In genomic region chr17:29167371-29167770, GRCm38 (mm10) we compare ENCODE assay signal across 9 mouse cellular contexts. TPM values are rescaled to one million over a fixed set of nuclear protein-coding genes. Genes with fewer than 3 reads are reported as not detected.
DNase-seq lines count a peak whose midpoint lies in the region; ATAC-seq and TF ChIP-seq lines count a peak whose summit lies in the region.
"Had no signal": no experiment of that assay in that cellular context is flagged by ENCODE, and none has a peak within 500 bp of the region (broad histone marks: within the 10 kb centered on the region; RNA-seq: fewer than 3 reads in every experiment).

No protein-coding gene starts in this region.

- H3K27ac ChIP-seq in limb, embryonic 15.5 days: peak overlapping the region; percentile 28; the same call in 1 of the 2 replicates
- H3K27ac ChIP-seq in limb, embryonic 10.5 days: no peak overlapping the region
- peak overlapping the region; percentile 72; the same call in 1 of the 2 replicates for H3K27ac ChIP-seq in kidney, postnatal 0 days
- H3K27ac ChIP-seq in forebrain, embryonic 13.5 days: no peak overlapping the region

- no peak overlapping the region for H3K4me2 ChIP-seq in limb, embryonic 15.5 days
- H3K4me2 ChIP-seq in kidney, postnatal 0 days (ENCODE audit: low read length): no peak overlapping the region
- no peak overlapping the region for H3K4me2 ChIP-seq in forebrain, embryonic 13.5 days

- H3K36me3 ChIP-seq in limb, embryonic 15.5 days: no peaks in the 10 kb centered on the region
- no peaks in the 10 kb centered on the region for H3K36me3 ChIP-seq in limb, embryonic 10.5 days
- no peaks in the 10 kb centered on the region for H3K36me3 ChIP-seq in kidney, postnatal 0 days (ENCODE audit: insufficient read depth, low read length)
- no peaks in the 10 kb centered on the region for H3K36me3 ChIP-seq in forebrain, embryonic 13.5 days (ENCODE audit: poor library complexity, severe bottlenecking)

- TF ChIP-seq CTCF in kidney, postnatal 0 days (IDR thresholded peaks at IDR 0.05; ENCODE audit: low read depth): no peak

- H3K9ac ChIP-seq in limb, embryonic 15.5 days: no peak overlapping the region
- no peak overlapping the region for H3K9ac ChIP-seq in kidney, postnatal 0 days (ENCODE audit: low read depth, low read length)
- no peak overlapping the region for H3K9ac ChIP-seq in forebrain, embryonic 13.5 days

- 64% methylated on average over 6 of the region's 6 CpGs for WGBS in limb, embryonic 15.5 days
- 63% methylated on average over 6 of the region's 6 CpGs for WGBS in limb, embryonic 10.5 days
- 42% methylated on average over 6 of the region's 6 CpGs for WGBS in kidney, postnatal 0 days
- WGBS in forebrain, embryonic 13.5 days: 75% methylated on average over 6 of the region's 6 CpGs

- H3K4me1 ChIP-seq in limb, embryonic 15.5 days: peaks cover 28% of the 10 kb centered on the region
- H3K4me1 ChIP-seq in limb, embryonic 10.5 days: peaks cover 20% of the 10 kb centered on the region
- peaks cover 18% of the 10 kb centered on the region for H3K4me1 ChIP-seq in kidney, postnatal 0 days (replicated peaks; ENCODE audit: insufficient read depth, low read length)
- H3K4me1 ChIP-seq in forebrain, embryonic 13.5 days: peaks cover 24% of the 10 kb centered on the region

- ATAC-seq in limb, embryonic 15.5 days (ENCODE audit: insufficient number of reproducible peaks, low FRiP score, low TSS enrichment, low read depth): no peak
- ATAC-seq in kidney, postnatal 0 days (replicated peaks; ENCODE audit: low FRiP score, low read depth): no peak
- peak; percentile 18 for ATAC-seq in neutrophil, adult 5-6 weeks (ENCODE audit: extremely low read depth, insufficient number of reproducible peaks, low FRiP score, poor library complexity, severe bottlenecking)
- ATAC-seq in forebrain, embryonic 13.5 days: no peak

- no peaks in the 10 kb centered on the region for H3K9me3 ChIP-seq in limb, embryonic 15.5 days
- no peaks in the 10 kb centered on the region for H3K9me3 ChIP-seq in limb, embryonic 10.5 days (replicated peaks)
- no peaks in the 10 kb centered on the region for H3K9me3 ChIP-seq in kidney, postnatal 0 days (replicated peaks; ENCODE audit: low read length)
- no peaks in the 10 kb centered on the region for H3K9me3 ChIP-seq in forebrain, embryonic 13.5 days (replicated peaks)

- no peak for DNase-seq in limb, embryonic 10.5 days (ENCODE audit: low spot score)
- DNase-seq in kidney, postnatal 0 days (ENCODE audit: low spot score): no peak
- DNase-seq in thymus, postnatal 25 days: peak; percentile 86
- DNase-seq in ovary, postnatal 10 days (ENCODE audit: low spot score): no peak
- DNase-seq in cerebellum, adult 18-20 months: no peak
- DNase-seq: cerebellum, adult 2 months had no signal

- no peaks in the 10 kb centered on the region for H3K27me3 ChIP-seq in limb, embryonic 15.5 days
- peaks cover 41% of the 10 kb centered on the region for H3K27me3 ChIP-seq in limb, embryonic 10.5 days (ENCODE audit: low read depth, poor library complexity, severe bottlenecking)
- no peaks in the 10 kb centered on the region for H3K27me3 ChIP-seq in kidney, postnatal 0 days (ENCODE audit: insufficient read depth, low read length)
- no peaks in the 10 kb centered on the region for H3K27me3 ChIP-seq in forebrain, embryonic 13.5 days

- H3K4me3 ChIP-seq in limb, embryonic 15.5 days: no peak overlapping the region
- no peak overlapping the region for H3K4me3 ChIP-seq in limb, embryonic 10.5 days
- no peak overlapping the region for H3K4me3 ChIP-seq in kidney, postnatal 0 days (replicated peaks; ENCODE audit: low read depth, low read length)
- no peak overlapping the region for H3K4me3 ChIP-seq in forebrain, embryonic 13.5 days

RNA-seq across cellular contexts. Expression of gene Rab44, which starts 53.4 kb away (rescaled TPM):
- polyA plus RNA-seq in limb, embryonic 15.5 days (2015; fragmentation: Nextera tagmentation; extraction: Ambion mirVana): 5.1 and 5.6 TPM in 2 replicates
- 0.11 and 0.26 TPM in 2 replicates for polyA plus RNA-seq in limb, embryonic 10.5 days (2016; fragmentation: Nextera tagmentation; extraction: Ambion mirVana)
- 0.21 and 0.22 TPM in 2 replicates for polyA plus RNA-seq in kidney, postnatal 0 days (2015; fragmentation: Nextera tagmentation; extraction: Ambion mirVana)
- total RNA-seq in neutrophil, adult 5-6 weeks (2017): 92.5 and 114 TPM in 2 replicates
- polyA plus RNA-seq in forebrain, embryonic 13.5 days (2015; fragmentation: Nextera tagmentation; extraction: Ambion mirVana): 0.18 TPM in 1 of 2 replicates, not detected in the other

Comparison
In these comparisons a context has a peak if more than half of its experiments do, and no peak if none do; other contexts are left out.
1. H3K27ac ChIP-seq: peak in limb, embryonic 15.5 days (single experiment) and kidney, postnatal 0 days (single experiment); none in limb, embryonic 10.5 days (single experiment) and forebrain, embryonic 13.5 days (single experiment).